Mouse (Mus musculus) CD8-positive naive resting alpha-beta T cell, adult 2 months (primary cell): ENCODE measurements around the gene Atrnl1.

Source experiments
- DNase-seq, 2 experiments: peaks; one replicate each; pipeline ENCODE4 v3.0.0; 2022; ENCODE audit warnings: low read depth in 2 of 2, low spot score in 2 of 2

Atrnl1 gene

DNA sequence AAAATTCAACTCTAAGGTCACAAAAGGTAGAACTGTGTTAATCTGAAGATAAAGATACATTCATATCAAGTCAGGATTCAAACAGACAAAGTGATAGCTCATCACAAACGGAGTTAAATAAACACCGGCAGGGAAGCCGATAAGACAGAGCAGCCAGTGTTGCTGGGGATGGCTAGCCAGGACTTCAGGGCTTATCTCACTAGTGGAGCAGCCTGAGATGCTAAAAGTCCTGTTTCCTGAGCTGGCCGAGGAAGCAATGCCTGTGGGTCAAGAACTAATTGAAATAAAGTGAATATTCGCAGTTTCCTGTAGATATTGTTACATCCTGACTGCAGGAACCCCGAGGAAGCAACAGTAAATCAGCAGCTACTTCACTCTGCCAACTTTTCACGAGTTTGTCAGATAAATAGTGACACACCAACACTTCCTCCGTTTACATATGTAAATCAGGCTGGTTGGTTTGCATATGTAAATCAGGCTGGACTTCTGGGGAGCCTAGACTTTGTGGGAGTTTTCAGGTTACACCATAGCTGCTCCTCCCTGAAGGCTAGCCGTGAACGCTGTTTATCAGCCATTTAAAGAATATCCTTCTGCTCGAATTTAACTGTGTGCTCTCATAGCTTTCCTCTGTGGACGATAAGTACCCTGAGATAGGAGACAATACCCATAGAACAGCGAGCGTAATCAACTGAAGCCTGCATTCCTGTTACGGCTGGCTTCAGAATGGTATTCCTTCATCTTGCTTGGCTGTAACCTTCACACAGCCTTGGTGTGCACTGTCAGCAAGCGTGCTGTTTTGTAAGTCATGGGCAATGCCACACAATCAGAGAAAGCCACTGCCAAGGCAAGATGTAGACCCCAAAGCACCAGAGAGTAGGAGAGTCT, 453.5 kb downstream of the Atrnl1 start:
- no peak for DNase-seq

DNA sequence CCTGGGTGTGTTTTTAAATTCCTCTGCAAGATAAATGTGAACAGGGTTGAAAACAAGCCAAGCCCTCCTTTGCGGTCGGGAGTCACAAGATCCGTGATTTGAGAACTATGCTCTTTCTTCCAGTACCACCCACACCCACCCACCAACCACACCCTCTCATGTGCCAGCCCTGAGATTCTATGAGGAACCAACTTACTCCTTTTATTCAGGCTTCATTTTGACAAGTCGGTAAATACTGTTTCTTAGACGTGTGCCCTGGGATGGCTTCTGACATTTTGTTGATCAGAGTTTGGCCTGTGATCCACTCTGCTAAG, 454.1 kb downstream of the Atrnl1 start:
- DNase-seq: peak; percentile 9 to 36

DNA sequence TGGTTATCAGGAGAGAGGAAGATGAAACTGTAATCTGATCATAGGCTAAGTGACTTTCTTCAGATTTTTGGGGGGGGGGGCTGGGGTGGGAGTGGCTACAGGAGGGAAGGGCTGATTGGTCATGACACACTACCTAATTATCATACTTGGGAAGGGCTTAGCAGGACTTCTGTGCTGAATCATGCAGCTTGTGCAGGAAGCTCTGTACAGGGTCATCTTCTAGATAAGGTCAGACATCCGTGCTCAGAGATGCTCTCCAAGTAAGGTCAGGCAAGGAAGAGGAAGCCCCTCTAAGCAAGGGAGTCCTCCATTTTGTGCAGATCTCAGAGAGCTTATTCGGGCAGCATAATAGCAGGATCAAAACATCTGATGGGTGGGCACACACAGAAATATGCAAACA, 454.7 kb downstream of the Atrnl1 start:
- DNase-seq: no peak

DNA sequence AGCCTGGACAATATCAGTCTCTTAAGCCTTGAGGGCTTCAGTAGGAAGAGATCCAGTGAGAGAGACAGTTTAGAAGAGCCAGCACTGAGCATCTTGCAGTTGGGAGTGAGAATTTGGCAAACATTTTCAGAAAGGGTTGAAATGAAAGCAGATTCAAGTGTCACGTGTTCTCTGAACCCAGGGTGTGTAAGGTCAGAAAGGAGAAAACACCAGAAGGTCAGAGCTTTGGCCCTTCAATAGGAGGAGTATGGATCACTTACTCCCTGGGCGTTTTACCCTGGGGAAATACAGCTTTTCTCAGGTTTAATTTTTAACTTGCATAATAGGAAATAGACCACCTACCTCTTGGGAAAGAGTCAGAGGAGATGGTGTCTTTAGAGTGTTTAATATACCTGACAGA, 457.3 kb downstream of the Atrnl1 start:
- DNase-seq: no peak

DNA sequence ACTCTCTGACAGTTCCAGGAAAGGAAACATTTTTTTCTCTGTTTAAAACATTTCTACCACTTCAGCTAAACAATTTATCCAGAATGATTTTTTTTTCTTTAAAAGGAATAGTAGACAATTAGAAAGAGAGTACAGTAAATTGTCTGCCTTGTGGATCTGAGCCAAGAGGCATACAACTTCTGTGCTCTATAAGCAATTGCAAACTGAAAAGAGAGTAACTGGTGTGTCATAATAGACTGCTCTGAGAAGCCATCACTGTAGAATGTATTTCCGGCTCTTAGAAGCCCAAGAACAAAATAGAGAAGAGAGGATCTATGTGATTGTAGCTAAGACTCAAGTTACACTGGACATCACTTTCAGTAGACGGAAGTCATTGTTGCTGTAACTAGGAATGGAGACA, 458.1 kb downstream of the Atrnl1 start:
- no peak for DNase-seq

DNA sequence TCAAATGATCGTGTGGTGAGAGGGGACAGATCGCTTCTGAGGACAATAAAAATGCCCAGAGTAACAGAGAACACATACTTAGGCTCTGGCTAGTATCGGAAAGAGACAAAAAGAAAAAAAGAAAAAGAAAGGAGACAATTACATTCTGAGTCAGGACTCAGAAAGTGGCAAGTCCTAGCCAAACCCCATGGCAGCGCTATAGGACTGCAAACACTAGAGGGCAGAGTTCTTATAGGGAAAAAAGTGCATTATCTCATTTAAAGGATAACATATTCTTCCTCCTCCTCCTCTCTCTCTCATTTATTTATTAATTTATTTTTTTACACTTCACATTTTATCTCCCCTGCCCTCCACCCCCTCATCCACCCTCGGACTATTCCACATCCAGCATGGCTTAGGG, 461.6 kb downstream of the Atrnl1 start:
- no peak for DNase-seq

DNA sequence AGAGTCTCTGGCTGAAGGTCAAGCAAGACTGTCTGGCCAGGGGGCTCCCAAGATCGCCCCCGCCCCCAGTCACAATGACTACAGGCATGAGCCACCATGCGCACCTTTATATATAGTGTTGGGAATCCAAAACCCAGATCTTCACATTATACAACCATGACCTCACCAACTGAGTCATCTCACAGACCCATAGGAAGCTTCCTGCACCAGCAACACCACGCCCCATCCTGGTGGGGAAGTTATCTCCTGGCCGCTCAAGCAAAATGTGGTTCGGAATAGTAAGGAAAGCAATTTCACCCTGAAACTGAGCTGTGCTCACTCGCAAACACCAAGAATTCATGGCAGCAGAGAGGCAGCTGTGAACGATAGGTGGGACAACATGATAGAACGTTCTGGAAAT, 462.0 kb downstream of the Atrnl1 start:
- DNase-seq: no peak

DNA sequence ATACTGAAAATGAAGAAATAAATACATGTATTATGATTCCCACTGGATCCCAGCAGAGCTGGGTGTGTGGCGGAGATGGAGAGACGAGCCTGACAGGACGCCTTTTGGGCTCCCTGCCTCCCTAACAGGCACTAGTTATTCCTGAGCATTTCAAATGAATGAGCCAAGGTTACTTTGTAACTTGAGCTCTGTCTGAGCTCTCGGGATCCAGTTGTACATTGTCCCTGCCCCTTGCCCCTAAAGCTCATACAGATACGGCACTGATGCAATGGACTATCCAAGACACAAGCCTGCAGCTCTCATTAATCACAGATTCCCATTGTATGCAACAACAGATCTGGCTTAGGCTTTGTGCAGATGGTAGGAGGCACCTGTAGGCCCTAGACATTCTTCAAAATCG, 464.4 kb downstream of the Atrnl1 start:
- DNase-seq: no peak

DNA sequence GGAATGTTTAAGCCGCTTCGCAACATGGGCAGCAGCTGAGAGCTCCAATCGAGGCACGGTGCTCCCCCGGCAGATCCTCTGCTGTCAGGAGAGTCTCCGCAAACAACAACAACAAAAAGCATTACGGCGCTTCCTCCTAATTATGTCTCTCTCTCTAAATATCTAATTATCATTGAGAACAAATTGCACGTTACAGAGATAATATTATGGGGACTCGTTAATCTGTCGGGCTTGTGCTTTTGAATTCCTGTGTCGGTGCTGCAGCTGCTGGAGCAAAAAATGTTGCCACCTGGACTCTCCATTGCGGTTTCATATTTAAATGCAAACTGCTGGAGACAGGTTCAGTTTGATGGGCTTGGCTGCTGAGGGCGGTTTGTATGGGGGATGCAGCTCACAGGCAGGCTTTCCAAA, 466.1 kb downstream of the Atrnl1 start:
- DNase-seq: no peak

DNA sequence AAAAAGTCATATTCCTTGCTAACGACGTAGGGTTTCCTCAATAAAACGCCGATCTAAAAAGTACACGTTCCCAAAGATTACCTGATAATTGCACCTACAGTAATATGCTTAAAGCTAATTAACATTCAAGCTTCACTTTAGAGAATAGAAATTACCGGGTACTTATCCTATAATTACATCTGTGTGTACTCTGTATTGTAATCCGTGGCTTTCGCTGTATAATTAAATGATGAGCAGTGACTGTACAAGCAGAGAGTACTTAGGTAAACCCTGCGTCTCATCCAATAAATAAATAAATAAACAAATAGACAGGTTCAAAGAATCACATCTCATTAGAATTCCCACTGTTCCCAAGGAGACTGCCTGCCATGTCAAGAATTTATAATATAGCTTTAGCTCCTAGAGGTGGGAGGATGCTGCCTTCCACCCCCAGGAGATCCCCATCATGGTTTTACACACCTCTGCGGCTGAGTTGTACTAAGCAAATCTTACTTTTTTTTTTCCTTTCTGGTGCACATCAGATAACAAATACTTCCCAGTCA, 466.8 kb downstream of the Atrnl1 start:
- DNase-seq: no peak

DNA sequence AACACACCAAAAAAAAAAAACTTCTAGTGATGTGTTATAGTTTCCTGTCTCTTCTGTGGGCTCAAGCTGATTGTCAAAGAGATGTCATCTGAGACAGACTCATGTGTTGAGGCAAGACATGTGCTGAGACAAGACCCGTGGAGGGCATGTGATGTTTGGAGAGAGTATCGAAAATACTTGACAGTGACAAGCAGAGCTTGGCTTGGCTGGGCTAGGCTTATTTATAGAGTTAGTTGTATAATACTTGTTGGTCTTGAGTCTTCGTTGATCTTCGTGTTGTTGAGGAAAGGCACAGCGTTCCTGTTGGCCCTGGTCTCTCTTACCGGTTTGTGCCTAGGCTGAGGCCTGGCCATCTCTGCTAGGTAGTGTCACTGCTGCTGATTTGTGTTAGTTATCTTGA, 469.3 kb downstream of the Atrnl1 start:
- DNase-seq: no peak

DNA sequence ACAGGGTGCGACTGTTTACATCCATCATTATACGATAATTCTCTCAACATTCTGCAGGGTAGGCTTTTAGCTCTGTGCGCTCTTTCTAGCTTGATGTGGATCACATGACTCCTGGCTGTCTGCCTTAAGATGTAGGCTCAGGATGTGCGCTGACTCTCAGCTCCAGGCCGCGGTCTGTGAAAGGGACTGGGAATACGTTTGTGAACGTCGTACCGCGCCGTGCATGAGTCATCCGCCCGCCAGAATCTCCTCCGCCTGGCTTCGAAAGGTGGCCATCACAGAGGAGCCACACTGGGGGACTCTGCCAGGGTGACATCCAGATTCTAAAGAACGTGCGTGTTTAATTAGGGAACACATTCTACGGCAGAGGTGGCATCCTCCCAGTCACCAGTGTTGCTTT, 471.9 kb downstream of the Atrnl1 start:
- DNase-seq: no peak

DNA sequence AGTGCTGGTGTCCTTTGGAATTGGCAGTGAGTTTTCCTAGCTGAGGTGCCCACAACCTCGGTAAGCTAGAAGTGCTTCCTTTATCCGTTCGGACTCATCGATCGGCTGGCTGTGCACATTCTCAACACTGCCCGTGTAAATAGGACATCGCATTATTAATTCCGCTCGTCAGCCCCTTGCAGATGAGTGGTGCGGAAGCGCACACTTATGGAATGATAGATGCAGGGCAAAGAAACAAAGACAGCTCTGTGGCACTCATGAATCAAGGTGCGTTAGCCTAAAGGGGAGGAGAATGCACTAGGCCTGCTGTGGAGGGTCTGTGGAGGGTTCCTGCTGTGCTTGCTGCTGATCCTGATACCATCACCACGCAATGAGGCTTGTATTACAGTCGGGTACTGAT, 474.0 kb downstream of the Atrnl1 start:
- DNase-seq: no peak

DNA sequence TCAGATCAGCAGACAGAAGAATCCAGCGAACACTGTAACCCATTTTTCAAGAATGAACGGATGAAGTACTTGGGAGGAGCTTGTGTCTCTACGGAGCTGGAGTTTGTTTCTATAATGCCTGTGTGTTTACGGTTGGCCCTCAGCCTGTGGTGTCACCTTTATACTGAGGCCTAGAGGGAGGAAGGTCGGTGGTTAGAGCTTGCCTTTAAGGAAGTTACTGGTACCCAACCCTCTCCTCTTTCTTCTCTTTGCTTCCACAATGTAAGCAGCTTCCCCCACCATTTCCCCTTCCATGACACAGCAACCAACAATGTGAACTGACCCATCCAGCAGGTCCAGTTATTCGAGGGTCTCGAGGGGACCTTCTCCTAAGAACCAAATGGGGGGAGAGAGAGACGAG, 475.9 kb downstream of the Atrnl1 start:
- DNase-seq: no peak

DNA sequence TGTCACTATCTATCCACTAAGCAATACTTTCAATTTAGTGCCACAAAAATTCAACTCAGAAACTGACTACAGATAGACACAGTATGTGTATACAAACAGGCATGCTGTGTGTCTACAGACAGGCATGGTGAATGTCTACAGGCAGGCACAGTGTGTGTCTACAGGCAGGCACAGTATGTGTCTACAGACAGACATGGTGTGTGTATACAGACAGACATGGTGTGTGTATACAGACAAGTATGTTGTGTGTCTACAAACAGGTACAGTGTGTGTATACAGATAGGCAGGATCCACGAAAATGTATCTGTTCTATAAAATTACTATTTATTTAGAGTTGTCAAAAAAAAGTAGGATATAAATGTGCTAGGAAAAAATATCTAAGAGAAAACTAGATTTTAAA, 477.1 kb downstream of the Atrnl1 start:
- no peak for DNase-seq

DNA sequence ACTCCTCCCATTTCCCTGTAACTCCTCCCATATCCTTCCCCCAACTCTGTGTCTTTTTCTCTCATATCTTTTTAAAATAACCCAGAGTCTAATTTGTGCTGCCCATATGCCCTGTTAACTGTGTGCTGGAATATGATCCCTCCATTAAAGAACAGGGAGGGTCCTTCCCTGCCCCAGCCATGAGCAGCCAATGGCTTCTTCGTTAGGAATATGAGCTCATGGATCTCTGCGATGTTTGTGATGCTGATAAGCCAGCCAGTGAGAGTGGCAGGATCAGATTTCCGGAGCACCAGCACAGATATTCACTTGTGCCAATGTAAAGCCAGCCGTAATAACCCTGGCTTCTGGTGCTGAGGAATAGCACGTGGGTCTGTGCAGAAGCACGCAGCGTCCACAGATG, 477.6 kb downstream of the Atrnl1 start:
- DNase-seq: no peak

DNA sequence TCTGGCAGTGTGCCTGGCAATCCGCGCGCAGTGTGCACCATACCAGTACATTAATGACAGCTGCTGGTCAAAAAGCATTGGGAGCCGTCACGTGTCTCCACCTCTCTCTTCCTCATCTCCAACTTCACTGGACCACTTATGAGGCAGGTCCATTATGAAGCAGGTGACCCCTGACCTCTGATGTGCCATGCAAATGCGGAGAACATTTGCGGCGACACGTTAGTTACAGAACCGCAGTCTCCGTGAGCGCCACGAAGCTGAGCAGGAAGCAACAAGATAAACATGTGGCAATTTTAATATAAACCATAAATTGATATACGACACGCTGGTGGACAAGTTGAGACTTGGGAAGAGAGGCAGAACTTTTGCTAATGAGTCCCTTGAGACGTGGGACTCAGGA, 481.1 kb downstream of the Atrnl1 start:
- DNase-seq: no peak

DNA sequence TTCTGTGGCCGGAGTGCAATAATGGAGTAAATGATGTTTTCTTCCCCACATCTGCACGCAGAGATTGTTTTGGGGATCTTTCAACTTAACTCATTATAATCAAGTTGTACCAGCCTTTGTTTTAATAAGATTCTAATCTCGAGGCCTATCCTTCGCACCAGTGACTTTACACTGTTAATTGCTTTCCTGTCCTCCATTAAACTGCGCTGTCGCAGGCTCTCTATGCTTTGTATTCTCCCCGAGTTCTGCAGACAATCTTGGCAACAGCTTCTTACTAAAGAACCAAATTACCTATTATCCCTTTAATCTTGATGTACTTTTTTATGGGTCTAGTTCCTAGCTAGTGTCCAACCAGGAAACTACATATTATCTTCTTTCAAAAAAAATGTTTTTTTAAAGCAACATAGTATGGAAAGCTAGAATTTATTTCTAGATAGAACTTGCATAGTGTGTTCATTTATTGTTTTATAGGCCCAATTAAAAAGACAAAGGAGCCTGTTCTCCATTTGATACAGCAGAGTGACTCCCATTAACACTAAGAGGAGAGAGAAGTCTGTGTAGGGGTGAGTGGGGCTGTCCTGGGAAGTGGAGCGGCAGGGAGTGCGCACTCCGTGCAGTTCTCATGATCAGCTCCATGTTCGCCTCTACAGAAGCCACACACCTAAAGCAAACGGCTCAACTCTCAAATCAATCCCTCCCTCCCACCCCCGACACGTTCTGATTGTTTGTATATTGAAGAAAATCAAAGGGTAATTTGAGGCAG, 484.1 kb downstream of the Atrnl1 start:
- no peak for DNase-seq

DNA sequence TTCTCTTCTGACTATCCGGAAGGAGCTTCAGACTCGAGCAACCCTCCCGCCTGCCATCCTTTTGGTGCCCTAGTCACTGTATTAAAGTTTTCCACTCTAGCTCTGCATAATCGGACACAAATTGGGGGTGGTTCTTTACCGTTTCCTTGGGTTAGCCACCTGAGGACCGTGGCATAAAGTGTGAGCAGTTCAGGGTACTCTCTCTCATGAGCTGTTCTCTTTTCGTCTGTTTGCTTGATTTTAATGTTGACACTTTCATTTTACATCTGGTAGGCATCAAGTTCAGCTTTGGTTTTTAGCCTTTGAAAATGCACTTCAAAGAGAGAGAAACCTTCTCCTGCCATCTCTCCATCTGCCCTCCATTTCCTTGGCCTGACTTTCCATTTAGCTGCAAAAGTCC, 484.9 kb downstream of the Atrnl1 start:
- DNase-seq: no peak

DNA sequence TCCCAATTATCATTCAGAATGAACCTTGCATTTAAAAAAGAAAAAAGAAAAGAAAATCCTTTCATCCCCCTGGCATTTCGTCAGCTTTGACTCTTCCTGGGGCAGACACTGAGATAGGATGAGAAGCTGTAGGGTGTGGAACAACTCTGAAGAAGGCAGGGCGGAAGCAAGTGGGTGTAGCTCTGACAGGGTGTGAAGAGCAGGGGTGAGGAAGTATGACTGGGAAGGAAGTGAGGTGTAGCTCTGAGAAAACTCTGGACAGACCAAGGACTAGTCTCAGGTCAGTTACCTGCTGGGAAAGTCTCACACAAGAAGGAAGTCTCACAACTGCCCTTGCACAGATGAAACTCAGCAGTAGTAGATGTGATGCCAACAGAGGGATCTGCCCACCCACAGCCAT, 486.4 kb downstream of the Atrnl1 start:
- no peak for DNase-seq

DNA sequence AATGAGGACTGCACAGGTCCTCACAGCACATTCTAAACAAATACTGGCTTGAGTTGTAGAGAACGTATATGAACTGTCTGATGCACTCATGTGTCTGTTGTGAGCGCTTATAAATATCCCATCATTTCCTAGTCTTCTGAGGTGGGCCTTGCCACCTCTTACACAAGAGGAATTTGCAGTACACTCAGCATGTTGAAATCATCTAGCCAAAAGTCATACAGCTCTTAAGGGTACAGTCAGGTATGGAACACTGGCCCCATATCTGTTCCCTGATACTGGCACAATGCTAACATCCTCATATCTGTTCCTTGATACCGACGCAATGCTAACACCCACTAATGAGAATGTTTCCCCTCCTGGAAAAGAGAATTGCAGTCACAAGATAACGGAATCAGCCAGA, 488.7 kb downstream of the Atrnl1 start:
- DNase-seq: no peak

DNA sequence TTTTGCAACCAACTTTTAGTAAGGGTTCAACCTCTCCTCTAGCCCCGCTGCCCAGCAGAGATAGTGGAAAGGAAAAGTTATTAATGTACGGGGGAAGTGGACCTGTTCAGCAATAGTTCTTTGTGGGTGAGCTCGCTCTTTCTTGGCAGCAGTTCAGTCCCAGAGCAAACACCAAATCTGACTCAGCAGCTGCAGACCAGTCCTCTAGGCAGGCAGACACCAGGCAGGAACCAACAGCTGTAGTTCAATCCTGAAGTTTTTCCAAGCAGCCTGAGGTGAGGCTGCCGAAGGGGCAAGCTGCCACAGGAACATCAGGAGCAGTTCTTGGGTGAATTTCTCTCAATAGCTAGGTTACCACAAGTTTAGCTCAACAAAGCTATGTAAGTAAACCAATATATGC, 489.5 kb downstream of the Atrnl1 start:
- no peak for DNase-seq

DNA sequence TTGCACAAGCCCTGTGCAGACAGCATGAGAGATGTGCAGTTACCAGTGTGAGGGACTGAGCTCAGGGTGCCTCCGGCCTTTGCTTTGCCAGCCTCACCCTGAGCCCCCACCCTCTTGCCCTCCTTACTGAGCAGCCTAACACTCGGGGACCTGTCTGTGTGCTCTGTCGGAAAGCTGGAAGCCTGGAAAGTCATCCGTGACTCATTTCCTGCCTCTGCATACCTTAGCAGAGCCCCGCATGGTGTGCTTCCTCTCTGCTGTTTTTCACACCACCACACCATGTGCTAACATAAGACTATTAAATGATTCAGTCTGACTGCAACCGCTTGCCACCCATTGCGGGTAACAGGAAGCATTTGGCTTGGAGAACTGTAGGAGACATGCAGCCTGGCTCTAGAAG, 493.7 kb downstream of the Atrnl1 start:
- no peak for DNase-seq
